Mouse (Mus musculus) kidney, embryonic 16.5 days (tissue): ENCODE data around the gene Nrf1. TPM values are rescaled to one million over a fixed set of nuclear protein-coding genes. Genes with fewer than 3 reads are reported as not detected.

Experiments used
- ATAC-seq: fragments of 200-750 bp; cut with Nextera tagmentation; 2 replicates; pipeline ENCODE4 v1.8.0; 2017; ENCODE audit warnings: moderate TSS enrichment; ENCODE audit not compliant: low FRiP score, low TSS enrichment
- H3K27ac ChIP-seq: fragments of 300-500 bp; sonication (generic); 2 replicates; pipeline ENCODE4 v1.5.1; 2014; ENCODE audit warnings: low read length
- H3K27me3 ChIP-seq: fragments of 300-500 bp; sonication (generic); 2 replicates; pipeline ENCODE4 v1.6.1; 2014; ENCODE audit warnings: low read length, control low read depth, mixed read lengths; ENCODE audit not compliant: insufficient read depth
- H3K36me3 ChIP-seq: fragments of 300-500 bp; sonication (generic); 2 replicates; pipeline ENCODE4 v1.6.1; 2014; ENCODE audit warnings: low read length, control low read depth, mixed read lengths; ENCODE audit not compliant: insufficient read depth
- H3K4me1 ChIP-seq: fragments of 300-500 bp; sonication (generic); 2 replicates; pipeline ENCODE4 v1.6.1; 2014; ENCODE audit warnings: low read length, control low read depth, mixed read lengths; ENCODE audit not compliant: insufficient read depth
- H3K4me2 ChIP-seq: fragments of 300-500 bp; sonication (generic); replicated peaks from 2 replicates; pipeline ENCODE4 v1.6.1; 2014; ENCODE audit warnings: low read depth, low read length
- H3K4me3 ChIP-seq: fragments of 300-500 bp; sonication (generic); 2 replicates; pipeline ENCODE4 v1.5.1; 2014; ENCODE audit warnings: mild to moderate bottlenecking, low read length
- H3K9ac ChIP-seq: fragments of 300-500 bp; sonication (generic); replicated peaks from 2 replicates; pipeline ENCODE4 v1.6.1; 2014; ENCODE audit warnings: low read length
- H3K9me3 ChIP-seq: fragments of 300-500 bp; sonication (generic); 2 replicates; pipeline ENCODE4 v1.6.1; 2016; ENCODE audit warnings: low read length, control low read depth
- WGBS: fragments of 180-500 bp; shearing (Covaris S2); extraction: QIAGEN DNeasy Blood & Tissue Kit; methylation state at CpG from one replicate; pipeline ENCODE4 v1.1.7; 2014; 5-methylcytosine and 5-hydroxymethylcytosine counted together
- polyA plus RNA-seq: library from polyadenylated mRNA; unstranded; fragments of >200 nt; fragmentation: Nextera tagmentation; extraction: Ambion mirVana; gene quantifications from 2 replicates; pipeline ENCODE4 v1.2.1, GENCODE M21; 2015

The Nrf1 gene
- polyA plus RNA-seq, result 64.4 and 68.2 TPM in 2 replicates

DNA sequence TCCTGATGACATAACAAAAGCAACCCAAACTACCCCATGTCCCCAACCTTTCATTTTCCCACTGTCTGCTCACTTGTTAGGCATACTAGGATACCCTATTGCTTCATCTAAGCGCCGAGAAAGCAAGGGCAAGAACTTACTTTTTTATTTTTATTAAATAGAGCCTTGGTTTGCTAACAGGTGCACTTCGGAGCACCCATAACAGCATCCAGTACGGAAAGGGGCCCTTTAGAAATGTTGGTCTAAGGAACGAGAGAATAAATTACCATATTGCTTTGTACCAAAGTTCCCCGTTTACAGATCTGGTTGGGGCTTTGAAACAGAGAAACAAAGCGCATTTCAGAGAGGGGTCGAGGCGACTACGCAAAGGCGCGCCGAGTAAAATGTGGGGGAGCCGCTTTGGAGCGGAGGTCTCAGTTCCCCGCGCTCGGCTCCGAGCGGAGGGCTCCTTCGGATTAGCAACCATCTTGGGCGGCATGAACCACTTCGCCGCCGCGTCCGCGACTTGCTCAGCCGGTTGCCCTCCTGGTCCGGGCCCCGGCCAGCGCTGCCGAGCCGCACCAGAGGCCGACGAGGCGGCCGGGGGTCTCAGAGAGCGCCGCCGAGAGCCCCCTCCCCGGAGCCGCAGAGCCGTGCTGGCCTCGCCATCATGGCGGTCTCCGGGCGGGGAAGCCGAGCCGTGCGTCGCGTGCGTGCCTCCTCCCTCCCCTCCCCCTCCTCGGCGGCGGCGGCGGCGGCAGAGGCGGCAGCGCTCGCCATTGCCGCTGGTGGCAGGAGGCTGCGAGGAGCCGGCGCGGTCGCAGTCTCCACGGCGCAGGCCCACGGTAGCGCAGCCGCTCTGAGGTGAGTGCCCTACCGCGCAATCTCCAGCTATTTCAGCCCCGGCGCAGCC, at the start of gene Nrf1:
Gene Nrf1 (plus strand): TSS at position 718 of the 892 bp plus-strand sequence.
- no peaks in the 10 kb centered on the region for H3K27me3 ChIP-seq
- H3K4me1 ChIP-seq, result peaks cover 25% of the 10 kb centered on the region
- no peaks in the 10 kb centered on the region for H3K36me3 ChIP-seq
- WGBS, result under 1% methylated on average over 75 of the region's 78 CpGs
- peak; percentile 97 for ATAC-seq
- peak within 1 kb of the TSS; percentile 87 for H3K4me2 ChIP-seq
- H3K27ac ChIP-seq, result peak within 1 kb of the TSS; percentile 100
- peak within 1 kb of the TSS; percentile 93 for H3K4me3 ChIP-seq
- peak within 1 kb of the TSS; percentile 99 for H3K9ac ChIP-seq
- no peaks in the 10 kb centered on the region for H3K9me3 ChIP-seq

GRCm38 (mm10) chr6:29998140-29998539, 49.6 kb upstream of the Nrf1 start:
- no peaks in the 10 kb centered on the region for H3K36me3 ChIP-seq
- H3K9ac ChIP-seq, result no peak overlapping the region
- no peak overlapping the region for H3K4me3 ChIP-seq
- H3K27me3 ChIP-seq, result no peaks in the 10 kb centered on the region
- WGBS, result 63% methylated on average over 9 of the region's 9 CpGs
- no peaks in the 10 kb centered on the region for H3K4me1 ChIP-seq
- H3K27ac ChIP-seq, result no peak overlapping the region
- no peak for ATAC-seq
- H3K4me2 ChIP-seq, result no peak overlapping the region
- no peaks in the 10 kb centered on the region for H3K9me3 ChIP-seq

DNA sequence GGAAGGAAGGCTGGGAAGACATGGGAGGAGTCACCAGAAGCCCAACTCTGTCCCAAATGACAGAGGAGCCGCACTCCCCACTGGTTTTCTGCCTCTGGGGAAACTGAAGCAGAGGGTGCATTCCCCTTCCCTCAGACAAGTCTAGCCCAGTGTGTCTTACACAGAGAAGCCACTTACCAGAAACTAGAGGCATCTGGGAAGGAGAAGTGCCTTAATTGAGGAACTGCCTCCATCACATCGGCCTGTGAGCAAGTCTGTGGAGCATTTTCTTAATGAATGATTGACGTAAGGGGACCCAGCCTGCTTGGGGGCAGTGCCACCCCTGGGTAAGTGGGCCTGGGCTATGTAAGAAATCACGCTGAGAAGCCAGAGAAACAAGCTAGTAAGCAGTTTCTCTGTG, 49.0 kb upstream of the Nrf1 start:
- Histone ChIP-seq H3K4me3 (no peak overlapping the region), H3K36me3 (no peaks in the 10 kb centered on the region), H3K4me1 (no peaks in the 10 kb centered on the region), H3K27ac (no peak overlapping the region), H3K9ac (no peak overlapping the region), H3K4me2 (no peak overlapping the region), H3K9me3 (no peaks in the 10 kb centered on the region), H3K27me3 (no peaks in the 10 kb centered on the region)
- 52% methylated on average over 4 of the region's 4 CpGs for WGBS
- ATAC-seq, result no peak

- Histone ChIP-seq H3K4me1 (no peaks in the 10 kb centered on the region), H3K4me3 (no peak overlapping the region), H3K27me3 (no peaks in the 10 kb centered on the region), H3K9me3 (no peaks in the 10 kb centered on the region), H3K9ac (no peak overlapping the region), H3K36me3 (no peaks in the 10 kb centered on the region), H3K27ac (no peak overlapping the region), H3K4me2 (no peak overlapping the region)
- no peak for ATAC-seq
- 83% methylated on average over 9 of the region's 9 CpGs for WGBS
Observed at GRCm38 (mm10) chr6:30002628-30003027, 45.2 kb upstream of the Nrf1 start.

- H3K4me3 ChIP-seq, result no peak overlapping the region
- WGBS, result 100% methylated on average over 1 of the region's 1 CpGs
- H3K36me3 ChIP-seq, result no peaks in the 10 kb centered on the region
- no peaks in the 10 kb centered on the region for H3K9me3 ChIP-seq
- H3K27ac ChIP-seq, result no peak overlapping the region
- H3K9ac ChIP-seq, result no peak overlapping the region
- ATAC-seq, result no peak
- H3K27me3 ChIP-seq, result no peaks in the 10 kb centered on the region
- no peaks in the 10 kb centered on the region for H3K4me1 ChIP-seq
- H3K4me2 ChIP-seq, result no peak overlapping the region
Observed at GRCm38 (mm10) chr6:30005851-30006250, 41.9 kb upstream of the Nrf1 start.

DNA sequence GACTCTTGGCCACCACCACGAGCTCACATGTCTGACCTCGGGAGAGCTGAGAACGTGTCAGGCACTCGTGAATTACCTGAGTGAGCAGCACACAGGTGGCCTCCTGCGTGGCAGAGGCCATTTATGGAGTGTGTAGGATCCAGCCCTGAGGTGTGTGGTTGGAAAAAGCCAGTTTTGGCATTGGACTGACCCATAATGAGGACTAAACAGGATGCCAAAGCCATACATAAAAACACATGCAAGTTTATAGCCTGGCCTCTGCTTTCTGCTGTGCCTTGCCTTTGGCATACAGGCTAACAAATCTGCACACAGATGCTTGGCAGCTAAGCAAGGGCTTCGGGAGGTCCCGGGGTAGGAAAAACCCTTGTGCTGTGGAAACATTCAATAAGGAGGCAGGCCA, 38.6 kb upstream of the Nrf1 start:
- H3K9me3 ChIP-seq, result no peaks in the 10 kb centered on the region
- H3K4me3 ChIP-seq, result no peak overlapping the region
- H3K27ac ChIP-seq, result no peak overlapping the region
- H3K9ac ChIP-seq, result no peak overlapping the region
- H3K36me3 ChIP-seq, result no peaks in the 10 kb centered on the region
- peaks cover 3% of the 10 kb centered on the region; the same call in 1 of the 2 replicates for H3K4me1 ChIP-seq
- ATAC-seq, result no peak
- H3K27me3 ChIP-seq, result no peaks in the 10 kb centered on the region
- no peak overlapping the region for H3K4me2 ChIP-seq
- WGBS, result 79% methylated on average over 7 of the region's 7 CpGs

DNA sequence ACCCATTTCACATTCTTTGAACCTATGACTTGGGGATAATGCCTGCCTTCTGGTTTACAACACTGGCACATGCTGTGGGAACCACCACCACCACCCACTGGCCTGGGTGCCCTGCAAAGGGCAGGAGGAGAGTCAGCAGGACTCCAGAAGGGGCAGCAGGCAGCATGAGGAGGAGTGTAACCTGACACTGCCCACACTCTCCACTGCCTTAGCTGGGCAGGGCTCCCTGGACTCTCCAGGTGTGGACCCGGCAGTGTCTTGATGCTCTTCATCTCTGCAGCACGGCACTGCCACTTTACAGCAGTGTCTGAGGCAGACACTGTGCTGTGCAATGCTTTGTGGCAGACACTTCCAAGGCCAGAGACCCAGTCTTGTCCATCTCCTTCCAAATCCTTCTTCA, 34.3 kb upstream of the Nrf1 start:
- Histone ChIP-seq H3K36me3 (no peaks in the 10 kb centered on the region), H3K27ac (no peak overlapping the region), H3K4me1 (peaks cover 3% of the 10 kb centered on the region; the same call in 1 of the 2 replicates), H3K9ac (no peak overlapping the region), H3K9me3 (no peaks in the 10 kb centered on the region), H3K4me2 (no peak overlapping the region), H3K4me3 (no peak overlapping the region), H3K27me3 (no peaks in the 10 kb centered on the region)
- peak; percentile 70; the same call in 1 of the 2 replicates for ATAC-seq
- WGBS, result 21% methylated on average over 2 of the region's 2 CpGs

DNA sequence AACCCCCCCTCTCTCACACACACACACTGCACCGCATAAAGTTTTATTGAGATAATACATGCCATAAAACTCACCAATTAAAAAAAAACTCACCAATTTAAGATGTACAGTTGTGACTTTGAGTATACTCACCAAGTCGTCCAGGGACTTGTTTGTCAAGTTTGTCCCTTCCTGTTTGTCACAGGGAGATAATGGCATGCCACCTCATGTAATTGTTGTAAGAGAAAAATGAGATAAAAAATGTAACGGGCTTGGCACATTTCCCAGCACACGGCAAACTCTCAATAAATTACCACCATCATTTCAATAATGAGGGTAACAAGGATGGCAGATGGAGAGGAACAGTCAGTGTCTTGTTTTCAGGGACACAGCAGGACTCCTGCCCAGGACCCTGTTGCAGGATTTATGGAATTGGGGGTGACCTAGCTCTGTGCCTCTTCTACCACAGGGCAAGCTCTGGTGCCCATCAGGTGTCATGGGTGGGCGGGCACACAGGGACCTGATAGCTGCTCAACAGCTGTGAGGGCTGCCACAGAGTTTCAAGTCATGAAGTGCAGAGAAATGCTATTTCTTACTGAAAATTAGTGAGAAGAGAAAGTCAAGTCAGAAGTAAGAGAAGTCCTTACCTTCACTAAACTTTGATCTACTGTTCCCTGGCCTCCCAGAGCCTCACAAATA, 33.5 kb upstream of the Nrf1 start:
- Histone ChIP-seq H3K4me3 (no peak overlapping the region), H3K27me3 (no peaks in the 10 kb centered on the region), H3K4me1 (peaks cover 3% of the 10 kb centered on the region; the same call in 1 of the 2 replicates), H3K36me3 (no peaks in the 10 kb centered on the region), H3K27ac (no peak overlapping the region), H3K9ac (no peak overlapping the region), H3K9me3 (no peaks in the 10 kb centered on the region), H3K4me2 (no peak overlapping the region)
- ATAC-seq, result no peak
- 71% methylated on average over 5 of the region's 5 CpGs for WGBS

DNA sequence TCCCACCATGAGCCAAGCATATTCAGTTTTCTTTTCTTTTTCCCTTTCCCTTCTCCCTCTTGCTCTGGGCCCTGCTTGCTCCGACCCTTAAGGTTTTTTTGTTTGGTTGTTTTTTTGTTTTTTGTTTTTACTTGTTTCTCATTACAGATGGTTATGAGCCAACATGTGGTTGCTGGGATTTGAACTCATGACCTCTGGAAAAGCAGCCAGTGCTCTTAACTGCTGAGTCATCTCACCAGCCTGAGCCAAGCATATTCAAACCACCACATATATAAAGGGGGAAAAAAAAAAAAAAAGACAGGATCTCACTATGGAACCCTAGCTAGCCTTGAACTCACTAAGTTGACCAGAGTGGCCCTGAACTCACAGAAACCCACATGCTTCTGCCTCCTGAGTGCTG, 26.5 kb upstream of the Nrf1 start:
- Histone ChIP-seq H3K9ac (no peak overlapping the region), H3K9me3 (no peaks in the 10 kb centered on the region), H3K4me1 (no peaks in the 10 kb centered on the region), H3K27ac (no peak overlapping the region), H3K4me3 (no peak overlapping the region), H3K27me3 (no peaks in the 10 kb centered on the region), H3K4me2 (no peak overlapping the region), H3K36me3 (no peaks in the 10 kb centered on the region)
- no peak for ATAC-seq
- WGBS, result 100% methylated on average over 1 of the region's 1 CpGs

DNA sequence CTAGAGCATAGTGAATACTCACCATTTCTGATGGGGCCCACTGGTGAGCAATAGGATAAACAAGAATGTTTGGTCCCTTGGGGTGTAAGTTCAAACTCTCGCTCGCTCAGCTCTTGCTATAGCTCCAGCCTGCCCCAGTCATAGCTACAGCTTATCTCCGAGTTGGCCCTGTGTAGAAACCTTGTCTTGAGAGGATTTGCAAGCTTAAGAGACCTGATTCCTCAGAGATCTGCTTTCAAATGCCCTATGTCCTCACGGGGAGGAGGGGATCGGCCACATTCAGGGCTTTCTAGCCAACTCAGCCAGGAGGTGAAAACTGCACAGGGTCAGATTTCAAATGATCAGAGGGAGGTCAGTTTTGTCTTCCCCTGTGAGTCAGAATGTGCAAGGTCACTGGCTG, 26.1 kb upstream of the Nrf1 start:
- ATAC-seq, result no peak
- H3K36me3 ChIP-seq, result no peaks in the 10 kb centered on the region
- H3K27ac ChIP-seq, result no peak overlapping the region
- H3K4me1 ChIP-seq, result 0 out of 2 replicates have a peak, but pooled peaks cover 1% of the 10 kb centered on the region
- no peak overlapping the region for H3K4me3 ChIP-seq
- no peak overlapping the region for H3K4me2 ChIP-seq
- H3K9me3 ChIP-seq, result no peaks in the 10 kb centered on the region
- no peak overlapping the region for H3K9ac ChIP-seq
- no peaks in the 10 kb centered on the region for H3K27me3 ChIP-seq
- 42% methylated on average over 5 of the region's 5 CpGs for WGBS
